Mouse (Mus musculus) macrophage (primary cell): ENCODE results near the gene 2610028H24Rik. TPM values are rescaled to one million over a fixed set of nuclear protein-coding genes. Genes with fewer than 3 reads are reported as not detected.

ENCODE experiments used
- H3K27ac ChIP-seq: fragments of 350-480 bp; formaldehyde crosslinking; 2 replicates; pipeline ENCODE4 v1.9.0; 2021
- H3K36me3 ChIP-seq: fragments of 350-480 bp; formaldehyde crosslinking; 2 replicates; pipeline ENCODE4 v1.9.0; 2021; ENCODE audit errors: inconsistent target
- H3K4me3 ChIP-seq: fragments of 350-480 bp; formaldehyde crosslinking; 2 replicates; pipeline ENCODE4 v1.9.0; 2021; ENCODE audit errors: inconsistent target
- H3K79me2 ChIP-seq: fragments of 350-480 bp; formaldehyde crosslinking; 2 replicates; pipeline ENCODE4 v1.9.0; 2021; ENCODE audit errors: inconsistent target
- WGBS: methylation state at CpG from one replicate; pipeline ENCODE4 v1.1.7; 2026; ENCODE audit warnings: inconsistent platforms; ENCODE audit not compliant: missing documents; 5-methylcytosine and 5-hydroxymethylcytosine counted together
- polyA plus RNA-seq: library from polyadenylated mRNA; stranded (reverse); fragments of 250-400 nt; gene quantifications from 3 replicates; pipeline ENCODE4 v1.2.4, GENCODE M21; 2018; ENCODE audit warnings: inconsistent platforms

2610028H24Rik gene
- polyA plus RNA-seq, 1 experiment from 2014 or later, result not detected

- no peak overlapping the region for H3K27ac ChIP-seq
- H3K36me3 ChIP-seq, result no peaks in the 10 kb centered on the region
- no peaks in the 10 kb centered on the region for H3K79me2 ChIP-seq
- 96% methylated on average over 6 of the region's 6 CpGs for WGBS
- no peak overlapping the region for H3K4me3 ChIP-seq
Measured at GRCm38 (mm10) chr10:76462721-76463120, 13.8 kb downstream of the 2610028H24Rik start.

GRCm38 (mm10) chr10:76468203-76469162 is 19.6 kb downstream of the 2610028H24Rik start, which contains the start of the genes Mcm3ap and Ybey:
Gene Mcm3ap, plus strand, starts transcription at chr10:76468927.
Gene Ybey, minus strand, starts transcription at chr10:76469114.
- Histone ChIP-seq H3K27ac (peak within 1 kb of the TSS; percentile 57), H3K36me3 (peaks cover 25% of the 10 kb centered on the region), H3K4me3 (peak within 1 kb of the TSS; percentile 85), H3K79me2 (peaks cover 45% of the 10 kb centered on the region)
- WGBS, result 2% methylated on average over 50 of the region's 55 CpGs

- H3K79me2 ChIP-seq, result peaks cover 61% of the 10 kb centered on the region
- no peak overlapping the region for H3K4me3 ChIP-seq
- no peak overlapping the region for H3K27ac ChIP-seq
- WGBS, result 98% methylated on average over 5 of the region's 5 CpGs
- peaks cover 65% of the 10 kb centered on the region for H3K36me3 ChIP-seq
Measured at GRCm38 (mm10) chr10:76473759-76474158, 24.9 kb downstream of the 2610028H24Rik start.

DNA sequence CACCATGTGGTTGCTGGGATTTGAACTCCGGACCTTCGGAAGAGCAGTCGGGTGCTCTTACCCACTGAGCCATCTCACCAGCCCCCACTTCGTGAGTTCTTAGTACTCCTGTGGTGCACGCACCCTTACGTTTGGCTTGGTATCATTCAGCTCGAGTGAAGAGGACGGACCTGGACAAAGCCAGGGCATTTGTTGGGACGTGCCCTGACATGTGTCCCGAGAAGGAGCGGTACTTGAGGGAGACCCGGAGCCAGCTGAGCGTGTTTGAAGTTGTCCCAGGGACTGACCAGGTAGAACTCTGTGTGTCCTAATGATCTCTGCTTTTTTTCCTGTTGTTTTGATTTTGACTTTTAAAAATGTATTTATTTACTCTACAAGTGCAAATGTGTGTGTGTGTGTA is 32.0 kb downstream of the 2610028H24Rik start:
- peaks cover 78% of the 10 kb centered on the region for H3K36me3 ChIP-seq

DNA sequence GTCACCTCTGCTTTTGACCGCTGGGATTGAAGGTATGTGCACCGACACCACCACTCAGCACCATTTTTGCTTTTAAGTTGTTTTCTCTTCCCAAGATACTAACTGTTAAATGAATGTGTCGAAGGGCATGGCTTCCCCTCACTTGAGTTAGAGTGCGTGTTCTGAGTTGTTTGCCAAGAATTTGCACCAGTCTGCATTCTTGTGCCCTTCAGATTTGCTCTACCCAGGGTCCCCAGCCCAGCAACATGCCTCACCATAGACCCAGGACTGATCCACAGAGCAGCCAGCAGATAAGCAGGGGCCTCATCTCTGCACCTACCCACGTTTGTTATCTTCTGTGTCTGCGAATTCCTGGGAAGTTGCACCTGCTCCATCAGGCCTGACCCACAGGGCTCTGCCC is 32.6 kb downstream of the 2610028H24Rik start:
- Histone ChIP-seq H3K27ac (no peak overlapping the region), H3K79me2 (no peaks in the 10 kb centered on the region), H3K4me3 (no peak overlapping the region), H3K36me3 (peaks cover 73% of the 10 kb centered on the region)
- WGBS, result 98% methylated on average over 6 of the region's 6 CpGs

More for the DNA sequence above, 32.0 kb downstream of the 2610028H24Rik start:
- no peak overlapping the region for H3K27ac ChIP-seq
- 96% methylated on average over 13 of the region's 13 CpGs for WGBS
- no peaks in the 10 kb centered on the region for H3K79me2 ChIP-seq
- no peak overlapping the region for H3K4me3 ChIP-seq

DNA sequence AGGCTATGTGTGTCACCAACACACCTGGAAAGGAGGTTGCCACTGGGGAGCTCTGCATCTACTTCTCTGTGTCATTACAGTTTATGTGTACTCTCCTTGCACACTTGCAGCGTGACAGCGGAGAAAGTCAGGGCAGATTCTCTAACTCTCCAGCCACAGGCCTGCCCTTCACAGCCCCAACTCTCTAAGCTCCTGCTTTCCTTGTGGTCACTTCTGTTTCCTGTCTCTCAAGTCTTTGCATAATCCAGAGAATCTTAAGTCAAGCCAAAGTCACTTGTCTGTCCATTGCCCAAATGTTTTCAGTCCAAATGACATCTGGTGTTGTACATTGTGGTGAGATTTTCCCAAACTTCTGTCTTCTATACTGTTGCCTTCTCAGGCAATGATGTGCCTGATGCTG is 37.4 kb downstream of the 2610028H24Rik start:
- H3K4me3 ChIP-seq, result no peak overlapping the region
- no peaks in the 10 kb centered on the region for H3K79me2 ChIP-seq
- no peak overlapping the region for H3K27ac ChIP-seq
- H3K36me3 ChIP-seq, result peaks cover 67% of the 10 kb centered on the region
- 9% methylated on average over 2 of the region's 2 CpGs for WGBS

DNA sequence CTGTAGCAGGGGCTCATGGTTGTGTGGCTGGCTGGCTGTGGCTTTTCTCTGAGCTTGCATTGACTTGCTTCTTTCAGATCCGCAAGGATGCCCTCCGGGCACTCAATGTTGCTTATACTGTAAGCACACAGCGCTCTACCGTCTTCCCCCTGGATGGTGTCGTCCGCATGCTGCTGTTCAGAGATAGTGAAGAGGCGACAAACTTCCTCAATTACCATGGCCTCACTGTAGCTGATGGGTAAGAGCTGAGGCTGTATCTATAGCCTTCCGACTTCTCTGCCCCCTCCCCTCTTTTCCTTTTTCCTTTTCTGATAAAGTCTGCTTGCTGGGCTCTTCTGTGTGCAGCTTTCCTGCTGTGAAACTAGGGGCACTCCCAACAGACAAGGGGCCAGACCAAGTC is 39.4 kb downstream of the 2610028H24Rik start:
- no peaks in the 10 kb centered on the region for H3K79me2 ChIP-seq
- WGBS, result 70% methylated on average over 8 of the region's 8 CpGs
- no peak overlapping the region for H3K4me3 ChIP-seq
- H3K27ac ChIP-seq, result no peak overlapping the region
- peaks cover 63% of the 10 kb centered on the region for H3K36me3 ChIP-seq

- Histone ChIP-seq H3K36me3 (peaks cover 69% of the 10 kb centered on the region), H3K27ac (no peak overlapping the region), H3K4me3 (no peak overlapping the region), H3K79me2 (no peaks in the 10 kb centered on the region)
- 32% methylated on average over 15 of the region's 15 CpGs for WGBS
Measured at GRCm38 (mm10) chr10:76489205-76489604, 40.3 kb downstream of the 2610028H24Rik start.

- 92% methylated on average over 1 of the region's 1 CpGs for WGBS
- Histone ChIP-seq H3K27ac (no peak overlapping the region), H3K4me3 (no peak overlapping the region), H3K36me3 (peaks cover 85% of the 10 kb centered on the region), H3K79me2 (no peaks in the 10 kb centered on the region)
Measured at GRCm38 (mm10) chr10:76493527-76493926, 44.6 kb downstream of the 2610028H24Rik start.

DNA sequence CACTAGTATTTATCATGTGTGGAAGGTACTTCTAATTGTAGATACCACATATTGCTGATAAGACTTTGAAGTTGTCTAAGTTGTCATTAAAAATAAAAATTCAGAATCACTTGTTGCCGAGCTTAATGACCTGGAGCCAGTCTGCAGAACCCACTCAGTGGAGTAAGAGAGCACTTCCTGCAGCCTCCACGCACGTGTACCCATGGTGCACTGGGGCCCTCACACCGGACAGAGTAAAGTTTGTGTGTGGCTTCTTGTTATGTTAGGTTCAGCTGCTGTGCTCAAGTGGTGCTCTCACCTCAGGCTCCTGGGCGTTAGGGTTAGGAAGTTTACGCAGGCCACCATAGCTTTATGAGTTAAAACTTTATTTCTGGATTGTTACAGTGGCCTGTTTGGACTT is 46.6 kb downstream of the 2610028H24Rik start:
- 93% methylated on average over 6 of the region's 6 CpGs for WGBS
- H3K27ac ChIP-seq, result no peak overlapping the region
- H3K79me2 ChIP-seq, result no peaks in the 10 kb centered on the region
- no peak overlapping the region for H3K4me3 ChIP-seq
- peaks cover 90% of the 10 kb centered on the region for H3K36me3 ChIP-seq

DNA sequence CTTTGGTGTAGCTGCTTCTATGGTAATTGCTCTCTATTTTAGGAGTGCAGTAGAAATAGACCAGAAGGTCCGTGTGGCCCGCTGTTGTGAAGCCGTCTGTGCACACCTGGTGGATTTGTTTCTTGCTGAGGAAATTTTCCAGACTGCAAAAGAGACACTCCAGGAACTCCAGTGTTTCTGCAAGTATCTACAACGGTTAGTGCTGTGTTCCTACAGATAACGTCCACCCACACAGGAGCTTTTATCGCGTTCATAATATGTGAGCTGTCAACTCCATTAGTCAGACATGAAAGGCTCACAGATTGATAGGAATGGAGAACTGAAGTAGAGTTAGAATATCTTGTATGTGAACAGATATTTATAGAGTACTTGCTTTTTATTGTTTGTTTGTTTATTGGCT is 47.5 kb downstream of the 2610028H24Rik start:
- Histone ChIP-seq H3K4me3 (no peak overlapping the region), H3K79me2 (no peaks in the 10 kb centered on the region), H3K27ac (no peak overlapping the region), H3K36me3 (peaks cover 90% of the 10 kb centered on the region)
- 96% methylated on average over 7 of the region's 7 CpGs for WGBS

GRCm38 (mm10) chr10:76497522-76497921 is 48.6 kb downstream of the 2610028H24Rik start:
- Histone ChIP-seq H3K4me3 (no peak overlapping the region), H3K36me3 (peaks cover 93% of the 10 kb centered on the region), H3K79me2 (no peaks in the 10 kb centered on the region), H3K27ac (no peak overlapping the region)
- WGBS, result 93% methylated on average over 4 of the region's 4 CpGs

DNA sequence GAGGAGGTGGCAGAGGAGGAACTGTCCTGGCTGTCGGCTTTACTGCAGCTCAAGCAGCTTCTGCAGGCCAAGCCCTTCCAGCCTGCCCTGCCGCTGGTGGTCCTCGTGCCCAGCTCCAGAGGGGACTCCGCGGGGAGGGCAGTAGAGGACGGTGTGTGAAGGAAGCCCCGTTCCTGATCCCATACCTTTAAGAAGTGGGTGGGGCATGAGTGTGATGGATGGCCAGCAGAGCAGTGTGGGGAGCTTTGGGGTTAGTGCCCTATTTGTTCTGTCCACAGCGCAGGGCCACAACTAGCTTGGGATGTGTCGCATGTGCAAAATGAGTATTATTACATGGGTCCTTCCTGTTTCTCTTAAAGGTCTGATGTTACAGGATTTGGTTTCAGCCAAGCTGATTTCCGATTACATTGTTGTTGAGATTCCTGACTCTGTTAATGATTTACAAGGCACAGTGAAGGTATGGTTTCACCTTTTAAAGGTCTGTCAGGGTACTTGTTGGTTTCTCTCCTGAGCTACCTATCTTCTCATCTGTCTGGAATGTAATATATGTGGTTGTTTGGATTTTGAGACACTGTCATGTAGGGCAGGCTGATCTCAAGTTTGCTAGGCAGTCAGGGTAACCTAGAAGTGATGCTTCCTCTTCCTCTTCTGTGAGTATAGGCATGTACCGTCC is 55.5 kb downstream of the 2610028H24Rik start:
- H3K27ac ChIP-seq, result no peak overlapping the region
- no peaks in the 10 kb centered on the region for H3K79me2 ChIP-seq
- peaks cover 86% of the 10 kb centered on the region for H3K36me3 ChIP-seq
- no peak overlapping the region for H3K4me3 ChIP-seq
- WGBS, result 95% methylated on average over 11 of the region's 11 CpGs

- Histone ChIP-seq H3K4me3 (no peak overlapping the region), H3K27ac (no peak overlapping the region), H3K79me2 (no peaks in the 10 kb centered on the region), H3K36me3 (peaks cover 78% of the 10 kb centered on the region)
- 91% methylated on average over 7 of the region's 7 CpGs for WGBS
Measured at GRCm38 (mm10) chr10:76505865-76506264, 57.0 kb downstream of the 2610028H24Rik start.
